Mouse (Mus musculus): ENCODE measurements around the gene Phactr1. TPM values are rescaled to one million over a fixed set of nuclear protein-coding genes. Genes with fewer than 3 reads are reported as not detected.
A peak's percentile ranks its signal among the peaks of the same experiment; 100 is the strongest.

The Phactr1 gene
- polyA plus RNA-seq, 1 experiment from 2014 or later, result 26.2 TPM

GRCm38 (mm10) chr13:43013984-43014383 is 333.6 kb downstream of the Phactr1 start:
- Histone ChIP-seq H3K9ac (replicated peaks; ENCODE audit: low read length) (no peak overlapping the region), H3K9me3 (ENCODE audit: low read length) (no peaks in the 10 kb centered on the region), H3K36me3 (ENCODE audit: insufficient read depth, low read length) (no peaks in the 10 kb centered on the region), H3K27me3 (ENCODE audit: insufficient read depth, low read length) (no peaks in the 10 kb centered on the region), H3K4me3 (ENCODE audit: low read length) (no peak overlapping the region), H3K4me2 (replicated peaks; ENCODE audit: low read depth, low read length) (no peak overlapping the region), H3K27ac (ENCODE audit: low read length) (peak overlapping the region; percentile 69), H3K4me1 (ENCODE audit: insufficient read depth, low read length) (peaks cover 24% of the 10 kb centered on the region)
- 0 out of 2 replicates have a peak, but pooled peaks have one; percentile 32 for ATAC-seq (ENCODE audit: low FRiP score, low TSS enrichment)
- WGBS, result 53% methylated on average over 4 of the region's 4 CpGs

GRCm38 (mm10) chr13:43015768-43016167 is 335.3 kb downstream of the Phactr1 start:
- Histone ChIP-seq H3K4me1 (ENCODE audit: insufficient read depth, low read length) (peaks cover 33% of the 10 kb centered on the region), H3K4me3 (ENCODE audit: low read length) (no peak overlapping the region), H3K36me3 (ENCODE audit: insufficient read depth, low read length) (no peaks in the 10 kb centered on the region), H3K27me3 (ENCODE audit: insufficient read depth, low read length) (no peaks in the 10 kb centered on the region), H3K9me3 (ENCODE audit: low read length) (no peaks in the 10 kb centered on the region), H3K9ac (replicated peaks; ENCODE audit: low read length) (no peak overlapping the region), H3K27ac (ENCODE audit: low read length) (no peak overlapping the region), H3K4me2 (replicated peaks; ENCODE audit: low read depth, low read length) (no peak overlapping the region)
- no peak for ATAC-seq (ENCODE audit: low FRiP score, low TSS enrichment)
- WGBS, result 57% methylated on average over 6 of the region's 6 CpGs

GRCm38 (mm10) chr13:43018863-43019262 is 338.4 kb downstream of the Phactr1 start:
- no peaks in the 10 kb centered on the region for H3K9me3 ChIP-seq (ENCODE audit: low read length)
- no peaks in the 10 kb centered on the region for H3K36me3 ChIP-seq (ENCODE audit: insufficient read depth, low read length)

GRCm38 (mm10) chr13:43021031-43021430 is 340.6 kb downstream of the Phactr1 start:
- H3K4me3 ChIP-seq (ENCODE audit: low read length), result no peak overlapping the region
- no peak for ATAC-seq (ENCODE audit: low FRiP score, low TSS enrichment)
- H3K4me1 ChIP-seq (ENCODE audit: insufficient read depth, low read length), result peaks cover 22% of the 10 kb centered on the region
- H3K27ac ChIP-seq (ENCODE audit: low read length), result no peak overlapping the region
- H3K36me3 ChIP-seq (ENCODE audit: insufficient read depth, low read length), result 0 out of 2 replicates have a peak, but pooled peaks cover 2% of the 10 kb centered on the region
- WGBS, result 35% methylated on average over 6 of the region's 6 CpGs
- no peak overlapping the region for H3K4me2 ChIP-seq (replicated peaks; ENCODE audit: low read depth, low read length)
- H3K27me3 ChIP-seq (ENCODE audit: insufficient read depth, low read length), result no peaks in the 10 kb centered on the region
- H3K9ac ChIP-seq (replicated peaks; ENCODE audit: low read length), result no peak overlapping the region
- 0 out of 2 replicates have a peak, but pooled peaks cover 3% of the 10 kb centered on the region for H3K9me3 ChIP-seq (ENCODE audit: low read length)

More at GRCm38 (mm10) chr13:43018863-43019262, 338.4 kb downstream of the Phactr1 start:
- Histone ChIP-seq H3K9ac (replicated peaks; ENCODE audit: low read length) (no peak overlapping the region), H3K27ac (ENCODE audit: low read length) (peak overlapping the region; percentile 81), H3K27me3 (ENCODE audit: insufficient read depth, low read length) (no peaks in the 10 kb centered on the region), H3K4me1 (ENCODE audit: insufficient read depth, low read length) (peaks cover 30% of the 10 kb centered on the region), H3K4me2 (replicated peaks; ENCODE audit: low read depth, low read length) (no peak overlapping the region), H3K4me3 (ENCODE audit: low read length) (no peak overlapping the region)
- ATAC-seq (ENCODE audit: low FRiP score, low TSS enrichment), result peak; percentile 86
- 52% methylated on average over 5 of the region's 5 CpGs for WGBS

- no peak overlapping the region for H3K27ac ChIP-seq (ENCODE audit: low read length)
- peaks cover 22% of the 10 kb centered on the region for H3K4me1 ChIP-seq (ENCODE audit: insufficient read depth, low read length)
- no peak overlapping the region for H3K4me2 ChIP-seq (replicated peaks; ENCODE audit: low read depth, low read length)
- H3K9me3 ChIP-seq (ENCODE audit: low read length), result 0 out of 2 replicates have a peak, but pooled peaks cover 3% of the 10 kb centered on the region
- no peak overlapping the region for H3K9ac ChIP-seq (replicated peaks; ENCODE audit: low read length)
- whole genome bisulfite sequencing, result 65% methylated on average over 5 of the region's 5 CpGs
- no peak for ATAC-seq (ENCODE audit: low FRiP score, low TSS enrichment)
- 0 out of 2 replicates have a peak, but pooled peaks cover 2% of the 10 kb centered on the region for H3K36me3 ChIP-seq (ENCODE audit: insufficient read depth, low read length)
- no peak overlapping the region for H3K4me3 ChIP-seq (ENCODE audit: low read length)
- H3K27me3 ChIP-seq (ENCODE audit: insufficient read depth, low read length), result no peaks in the 10 kb centered on the region
Measured at GRCm38 (mm10) chr13:43023005-43023404, 342.6 kb downstream of the Phactr1 start.

- Histone ChIP-seq H3K27ac (ENCODE audit: low read length) (no peak overlapping the region), H3K9me3 (ENCODE audit: low read length) (0 out of 2 replicates have a peak, but pooled peaks cover 4% of the 10 kb centered on the region), H3K9ac (replicated peaks; ENCODE audit: low read length) (no peak overlapping the region), H3K27me3 (ENCODE audit: insufficient read depth, low read length) (no peaks in the 10 kb centered on the region), H3K4me2 (replicated peaks; ENCODE audit: low read depth, low read length) (no peak overlapping the region), H3K4me3 (ENCODE audit: low read length) (no peak overlapping the region), H3K36me3 (ENCODE audit: insufficient read depth, low read length) (0 out of 2 replicates have a peak, but pooled peaks cover 2% of the 10 kb centered on the region), H3K4me1 (ENCODE audit: insufficient read depth, low read length) (no peaks in the 10 kb centered on the region)
- no peak for ATAC-seq (ENCODE audit: low FRiP score, low TSS enrichment)
- 88% methylated on average over 1 of the region's 1 CpGs for WGBS
Measured at GRCm38 (mm10) chr13:43027568-43027967, 347.1 kb downstream of the Phactr1 start.

- 86% methylated on average over 2 of the region's 2 CpGs for WGBS
- no peak overlapping the region for H3K9ac ChIP-seq (replicated peaks; ENCODE audit: low read length)
- 0 out of 2 replicates have a peak, but pooled peaks cover 4% of the 10 kb centered on the region for H3K9me3 ChIP-seq (ENCODE audit: low read length)
- H3K36me3 ChIP-seq (ENCODE audit: insufficient read depth, low read length), result 0 out of 2 replicates have a peak, but pooled peaks cover 2% of the 10 kb centered on the region
- H3K4me3 ChIP-seq (ENCODE audit: low read length), result no peak overlapping the region
- H3K4me2 ChIP-seq (replicated peaks; ENCODE audit: low read depth, low read length), result no peak overlapping the region
- H3K4me1 ChIP-seq (ENCODE audit: insufficient read depth, low read length), result no peaks in the 10 kb centered on the region
- no peaks in the 10 kb centered on the region for H3K27me3 ChIP-seq (ENCODE audit: insufficient read depth, low read length)
- no peak for ATAC-seq (ENCODE audit: low FRiP score, low TSS enrichment)
- H3K27ac ChIP-seq (ENCODE audit: low read length), result no peak overlapping the region
Measured at GRCm38 (mm10) chr13:43030222-43030621, 349.8 kb downstream of the Phactr1 start.

- H3K4me2 ChIP-seq (replicated peaks; ENCODE audit: low read depth, low read length), result no peak overlapping the region
- no peaks in the 10 kb centered on the region for H3K27me3 ChIP-seq (ENCODE audit: insufficient read depth, low read length)
- H3K4me1 ChIP-seq (ENCODE audit: insufficient read depth, low read length), result no peaks in the 10 kb centered on the region
- H3K4me3 ChIP-seq (ENCODE audit: low read length), result no peak overlapping the region
- H3K36me3 ChIP-seq (ENCODE audit: insufficient read depth, low read length), result no peaks in the 10 kb centered on the region
- no peak overlapping the region for H3K27ac ChIP-seq (ENCODE audit: low read length)
- no peak for ATAC-seq (ENCODE audit: low FRiP score, low TSS enrichment)
- H3K9me3 ChIP-seq (ENCODE audit: low read length), result 0 out of 2 replicates have a peak, but pooled peaks cover 2% of the 10 kb centered on the region
- WGBS, result 89% methylated on average over 3 of the region's 3 CpGs
- H3K9ac ChIP-seq (replicated peaks; ENCODE audit: low read length), result no peak overlapping the region
Measured at GRCm38 (mm10) chr13:43032451-43032850, 352.0 kb downstream of the Phactr1 start.

- WGBS, result 69% methylated on average over 6 of the region's 6 CpGs
- Histone ChIP-seq H3K4me3 (ENCODE audit: low read length) (no peak overlapping the region), H3K9me3 (ENCODE audit: low read length) (0 out of 2 replicates have a peak, but pooled peaks cover 2% of the 10 kb centered on the region)
Measured at GRCm38 (mm10) chr13:43036510-43036909, 356.1 kb downstream of the Phactr1 start.

GRCm38 (mm10) chr13:43042766-43043165 is 362.3 kb downstream of the Phactr1 start:
- Histone ChIP-seq H3K36me3 (ENCODE audit: insufficient read depth, low read length) (no peaks in the 10 kb centered on the region), H3K9ac (replicated peaks; ENCODE audit: low read length) (no peak overlapping the region), H3K4me2 (replicated peaks; ENCODE audit: low read depth, low read length) (no peak overlapping the region), H3K27ac (ENCODE audit: low read length) (no peak overlapping the region), H3K4me3 (ENCODE audit: low read length) (no peak overlapping the region), H3K27me3 (ENCODE audit: insufficient read depth, low read length) (no peaks in the 10 kb centered on the region), H3K4me1 (ENCODE audit: insufficient read depth, low read length) (no peaks in the 10 kb centered on the region), H3K9me3 (ENCODE audit: low read length) (no peaks in the 10 kb centered on the region)
- ATAC-seq (ENCODE audit: low FRiP score, low TSS enrichment), result no peak
- 70% methylated on average over 4 of the region's 4 CpGs for WGBS

More at GRCm38 (mm10) chr13:43036510-43036909, 356.1 kb downstream of the Phactr1 start:
- H3K36me3 ChIP-seq (ENCODE audit: insufficient read depth, low read length), result no peaks in the 10 kb centered on the region
- H3K4me2 ChIP-seq (replicated peaks; ENCODE audit: low read depth, low read length), result no peak overlapping the region
- H3K27ac ChIP-seq (ENCODE audit: low read length), result no peak overlapping the region
- ATAC-seq (ENCODE audit: low FRiP score, low TSS enrichment), result no peak
- H3K27me3 ChIP-seq (ENCODE audit: insufficient read depth, low read length), result no peaks in the 10 kb centered on the region
- no peaks in the 10 kb centered on the region for H3K4me1 ChIP-seq (ENCODE audit: insufficient read depth, low read length)
- H3K9ac ChIP-seq (replicated peaks; ENCODE audit: low read length), result no peak overlapping the region

Measured in kidney, embryonic 16.5 days (tissue).